Mouse (Mus musculus) yolk sac, embryonic 10.5 days (tissue): ENCODE results near the gene Nol4l.
"Not testable (repeated sequence)": the region's sequence is repeated elsewhere in the genome, so short reads cannot be mapped to it uniquely, and the experiment has no call there.

ENCODE experiments used
- DNase-seq: peaks from one replicate; pipeline ENCODE4 v3.0.0-alpha.2; 2017; ENCODE audit warnings: low spot score

The Nol4l gene

GRCm38 (mm10) chr2:153511562-153511961, 18.2 kb downstream of the Nol4l start:
- no peak for DNase-seq

- no peak for DNase-seq
Measured at GRCm38 (mm10) chr2:153510136-153510535, 19.6 kb downstream of the Nol4l start.

- no peak for DNase-seq
Measured at GRCm38 (mm10) chr2:153509211-153510029, 20.4 kb downstream of the Nol4l start.

DNA sequence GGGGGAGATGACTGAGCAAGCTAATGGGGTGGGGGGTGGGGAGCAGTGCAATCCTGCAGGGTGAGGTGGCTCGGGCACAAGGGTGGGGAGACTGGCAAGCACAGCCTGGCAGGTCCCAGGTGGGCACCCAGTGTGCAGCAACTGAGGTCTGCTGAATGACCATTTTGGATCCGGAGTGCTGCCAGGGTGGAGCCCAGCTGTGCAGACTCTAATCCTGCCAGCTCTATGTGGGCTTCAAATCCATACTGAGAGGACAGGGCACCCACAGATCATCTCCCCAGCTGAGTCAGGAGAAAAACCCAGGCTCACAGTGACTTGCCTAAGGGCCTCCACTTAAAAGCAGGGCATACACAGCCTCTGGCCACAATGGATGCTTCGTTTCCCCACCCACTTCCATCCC, 21.4 kb downstream of the Nol4l start:
- no peak for DNase-seq

DNA sequence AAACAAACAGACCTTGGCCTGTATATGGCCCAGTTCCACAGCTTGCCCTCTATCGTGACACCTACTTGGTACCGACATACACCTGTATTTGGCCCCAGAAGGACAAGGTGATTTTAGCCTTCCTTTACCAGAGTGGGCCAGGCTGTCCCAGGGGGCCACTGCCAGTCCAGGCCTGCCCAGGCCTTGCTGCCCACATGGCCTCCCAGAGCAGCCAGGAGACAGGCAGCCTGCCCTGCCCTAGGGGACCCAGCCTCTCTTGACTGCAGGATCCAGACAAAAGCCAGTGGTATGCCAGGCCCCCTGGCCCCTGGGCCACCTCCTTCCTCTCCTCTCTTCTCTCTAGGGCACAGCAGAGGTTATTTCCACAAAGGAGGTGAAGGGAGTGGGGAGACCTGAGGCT, 21.8 kb downstream of the Nol4l start:
- no peak for DNase-seq

DNA sequence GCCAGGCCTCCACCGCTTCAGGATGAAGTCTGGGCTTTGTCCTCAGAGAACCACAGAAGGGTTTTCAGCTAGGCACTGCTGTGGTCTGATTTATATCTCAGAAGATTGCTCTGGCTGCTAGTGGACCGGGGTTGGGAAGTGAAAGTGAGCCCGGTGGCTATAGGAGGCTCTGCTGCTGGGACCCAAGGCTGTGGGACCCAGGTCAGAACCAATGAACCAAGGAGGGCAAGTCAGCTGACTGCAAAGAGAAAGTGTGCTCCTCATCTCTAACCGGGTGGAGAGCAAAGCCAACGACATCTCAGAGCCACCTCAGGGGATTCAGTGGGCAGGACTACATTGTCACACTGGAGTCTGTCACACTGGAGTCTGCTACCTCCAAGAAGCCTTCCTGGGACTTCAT, 23.4 kb downstream of the Nol4l start:
- DNase-seq, result no peak

GRCm38 (mm10) chr2:153499154-153499553, 30.6 kb downstream of the Nol4l start:
- peak; percentile 34 for DNase-seq

DNA sequence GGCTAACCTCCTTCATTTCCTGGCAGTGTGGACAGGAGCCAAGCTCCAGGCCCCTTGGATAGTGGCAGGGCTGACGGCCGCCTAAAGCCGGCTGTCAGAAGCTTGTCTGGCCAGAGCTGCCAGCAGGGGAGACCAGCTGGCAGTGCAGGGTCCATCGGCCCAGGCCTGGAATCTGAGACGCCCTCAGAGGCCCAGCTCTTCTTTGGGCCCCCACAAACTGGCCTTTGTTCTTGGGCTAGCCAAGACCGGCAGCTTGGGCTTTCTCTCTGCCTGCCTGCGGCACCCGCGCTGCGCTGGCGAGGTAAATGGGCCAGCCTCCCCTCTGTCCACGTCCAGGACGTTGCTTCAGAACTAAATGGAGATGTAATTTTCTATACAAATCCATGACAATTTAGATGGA, 32.9 kb downstream of the Nol4l start:
- DNase-seq, result no peak

DNA sequence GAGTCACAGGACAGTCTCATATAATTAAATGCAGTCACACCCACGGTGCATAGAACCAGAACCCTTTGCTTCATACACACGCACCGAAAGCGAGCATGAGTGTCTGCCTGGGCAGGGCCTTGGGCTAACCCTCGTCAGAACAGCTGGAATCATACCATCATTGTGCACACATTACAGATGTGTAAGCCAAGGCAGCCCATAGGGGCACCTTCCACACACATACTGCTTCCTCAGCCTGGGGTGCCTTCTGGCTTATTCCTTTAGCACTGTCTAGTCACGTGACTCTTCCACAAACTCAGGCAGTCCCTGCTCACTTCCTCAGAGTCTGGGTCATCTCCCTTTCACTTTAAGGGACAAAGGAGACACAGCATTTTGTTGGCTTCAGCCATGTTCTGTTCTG, 33.5 kb downstream of the Nol4l start:
- no peak for DNase-seq

DNA sequence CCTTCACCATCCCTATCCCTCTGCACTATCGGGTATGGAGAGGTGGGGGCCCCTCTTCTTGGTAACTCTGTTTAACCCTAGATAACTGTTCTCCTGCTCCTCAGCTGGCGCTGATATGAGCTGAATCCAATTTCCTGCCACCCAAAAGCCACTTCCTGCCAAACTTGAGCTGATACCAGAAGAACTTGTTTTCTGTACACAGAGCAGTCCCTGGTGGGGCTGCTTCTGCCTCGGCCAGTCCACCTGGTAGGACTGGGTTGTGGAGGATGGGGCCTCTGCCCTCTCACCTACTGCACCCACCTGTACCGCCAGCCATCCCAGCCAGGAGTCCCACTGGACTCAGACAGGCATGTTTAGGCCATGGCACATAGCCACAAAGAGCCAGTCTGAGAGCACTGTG, 34.0 kb downstream of the Nol4l start:
- peak; percentile 23 for DNase-seq

DNA sequence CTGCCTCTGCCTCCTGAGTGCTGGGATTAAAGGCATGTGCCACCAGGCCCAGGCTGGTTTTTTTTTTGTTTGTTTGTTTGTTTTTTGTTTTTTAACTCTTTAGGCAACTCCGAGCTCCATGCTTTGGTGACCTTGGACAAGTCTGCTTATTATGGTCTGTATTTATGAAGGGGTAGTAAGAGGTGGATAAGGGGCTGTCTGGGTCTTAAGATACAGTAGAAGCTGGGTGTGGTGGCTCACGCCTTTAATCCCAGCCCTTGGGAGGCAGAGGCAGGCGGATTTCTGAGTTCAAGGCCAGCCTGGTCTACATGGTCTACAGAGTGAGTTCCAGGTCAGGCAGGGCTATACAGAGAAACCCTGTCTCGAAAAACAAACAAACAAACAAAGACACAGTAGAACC, 34.4 kb downstream of the Nol4l start:
- DNase-seq, result not testable (repeated sequence)

DNA sequence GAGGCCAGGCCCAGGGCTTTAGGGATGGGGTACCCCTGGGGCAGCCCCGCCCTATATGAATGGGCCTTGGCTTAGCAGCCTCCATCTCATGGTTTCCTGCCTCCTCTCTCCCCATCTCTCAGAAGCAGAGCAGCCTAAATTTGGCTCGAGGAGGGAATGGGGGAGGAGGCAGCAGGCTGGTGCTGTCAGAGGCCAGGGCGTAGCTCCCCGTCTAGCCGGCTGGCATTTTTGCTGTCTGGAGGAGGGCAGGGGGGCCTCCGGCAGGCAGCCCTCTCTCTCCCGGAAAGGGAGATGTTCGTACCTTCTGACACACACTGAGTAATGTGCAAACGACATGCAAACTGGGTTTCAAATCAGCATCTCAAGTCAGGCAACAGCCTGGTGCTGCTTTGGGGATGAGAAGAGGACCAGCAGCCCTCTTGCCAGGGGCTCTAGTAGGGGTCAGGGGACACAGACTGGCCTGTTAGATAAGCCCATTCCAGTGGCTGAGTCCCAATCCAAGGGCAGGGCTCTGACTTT, 35.4 kb downstream of the Nol4l start:
- DNase-seq, result peak; percentile 26

DNA sequence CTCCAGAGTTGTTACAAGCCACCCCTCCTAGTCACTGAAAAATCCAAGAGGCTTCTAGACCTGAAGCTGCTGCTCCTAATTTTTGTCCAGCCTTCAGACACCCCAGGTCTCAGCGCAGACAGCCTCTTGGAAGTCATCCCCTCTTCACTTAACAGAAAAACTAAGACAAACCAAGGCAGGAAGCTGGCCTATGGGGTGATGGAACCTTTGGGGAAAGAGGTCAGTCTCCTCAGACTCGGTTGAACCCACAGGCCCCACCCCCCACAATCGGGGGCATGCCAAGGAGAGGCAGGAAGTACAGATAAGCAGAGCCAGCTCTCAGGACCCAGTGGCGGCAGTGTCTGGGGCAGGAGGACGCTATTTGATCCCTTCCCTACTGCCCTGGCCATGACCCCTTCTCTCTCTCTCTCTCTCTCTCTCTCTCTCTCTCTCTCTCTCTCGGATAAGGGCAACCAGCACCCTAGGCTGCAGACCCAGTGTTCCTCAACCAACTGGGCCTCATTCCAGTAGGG, 35.9 kb downstream of the Nol4l start:
- peak; percentile 66 for DNase-seq

GRCm38 (mm10) chr2:153493393-153493731, 36.4 kb downstream of the Nol4l start:
- no peak for DNase-seq

GRCm38 (mm10) chr2:153492573-153493392, 37.0 kb downstream of the Nol4l start, which contains the start of gene 4930404H24Rik:
4930404H24Rik (plus strand) TSS chr2:153492790.
- DNase-seq, result peak; percentile 67

DNA sequence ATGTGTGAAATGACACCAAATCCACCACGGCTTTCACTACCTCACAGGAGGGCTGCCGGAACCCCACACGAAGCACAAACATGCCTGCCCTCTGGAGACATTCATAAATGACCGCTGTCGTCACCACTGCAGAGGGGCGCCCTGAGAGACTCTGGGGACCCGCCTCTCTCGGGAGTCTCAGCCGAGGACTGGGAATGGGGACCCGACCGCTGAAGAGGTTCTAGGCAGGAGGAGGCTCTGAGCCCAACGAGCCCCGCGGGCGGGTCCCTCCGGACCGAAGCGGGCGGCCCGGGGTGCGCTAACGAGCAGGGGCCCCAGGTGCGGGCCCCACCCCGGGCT, 37.6 kb downstream of the Nol4l start:
- DNase-seq, result no peak

- no peak for DNase-seq
Measured at GRCm38 (mm10) chr2:153491512-153492178, 38.1 kb downstream of the Nol4l start.

DNA sequence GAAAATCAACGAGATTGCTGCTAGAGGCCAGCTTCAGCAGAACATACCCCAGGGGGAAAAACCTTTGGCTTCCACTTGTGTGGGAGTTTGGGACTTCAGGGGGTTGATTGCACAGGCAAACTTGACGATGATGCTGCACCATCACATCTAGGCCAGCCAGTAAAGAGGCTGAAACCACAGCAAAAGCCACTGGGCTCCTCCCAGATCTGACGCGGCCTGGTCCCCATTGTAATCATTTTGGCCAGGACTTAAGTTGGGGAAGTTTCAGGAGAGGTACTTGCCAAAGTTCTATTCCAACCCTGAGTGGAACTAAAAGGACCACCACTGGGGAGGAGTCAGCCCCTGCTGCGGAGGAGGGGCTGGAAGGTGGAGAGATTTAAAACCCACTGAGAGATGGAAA, 38.8 kb downstream of the Nol4l start:
- DNase-seq, result no peak

- no peak for DNase-seq
Measured at GRCm38 (mm10) chr2:153490116-153490515, 39.7 kb downstream of the Nol4l start.

- DNase-seq, result no peak
Measured at GRCm38 (mm10) chr2:153484071-153484470, 45.7 kb downstream of the Nol4l start.

GRCm38 (mm10) chr2:153483118-153483983, 46.4 kb downstream of the Nol4l start:
- DNase-seq, result no peak

GRCm38 (mm10) chr2:153481861-153482120, 48.0 kb downstream of the Nol4l start:
- DNase-seq, result no peak
